8 mouse cellular contexts compared by ENCODE assay signal in the genomic region with DNA sequence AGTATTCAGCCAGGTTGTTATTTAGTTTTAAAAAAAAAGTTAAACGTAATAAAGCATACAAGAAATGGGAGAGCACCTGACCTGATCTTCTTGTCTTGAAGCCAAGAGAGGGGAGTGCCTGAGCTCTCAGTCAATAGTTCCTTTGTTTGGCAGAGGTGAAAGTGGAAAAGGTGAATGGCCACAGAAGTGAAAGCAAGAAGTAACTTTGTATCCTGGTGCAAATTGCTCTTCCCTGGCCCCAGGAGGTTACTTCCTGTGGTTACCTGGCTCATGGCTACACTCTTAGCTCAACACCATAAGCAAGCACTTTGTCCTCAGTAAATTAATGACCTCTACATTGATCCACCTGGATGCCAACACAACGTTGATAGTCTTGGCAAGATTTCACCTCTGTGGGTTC. TPM values are rescaled to one million over a fixed set of nuclear protein-coding genes. Genes with fewer than 3 reads are reported as not detected.
DNase-seq lines count a peak whose midpoint lies in the region; ATAC-seq and TF ChIP-seq lines count a peak whose summit lies in the region.

A gene (minus strand): TSS at position 199 of the 400 bp plus-strand sequence.

- no peak for TF ChIP-seq POLR2A in thymus, adult 2 months (IDR thresholded peaks at IDR 0.05; ENCODE audit: control insufficient read depth, extremely low read depth, insufficient read depth, low read length, poor library complexity)

- no peak for TF ChIP-seq CTCF in thymus, adult 2 months (IDR thresholded peaks at IDR 0.05; ENCODE audit: borderline replicate concordance, control insufficient read depth, extremely low read depth, insufficient read depth, low read length, poor library complexity)
- TF ChIP-seq CTCF in forebrain, postnatal 0 days (IDR thresholded peaks at IDR 0.05; ENCODE audit: low read depth): no peak

- no peak for ATAC-seq in forebrain, postnatal 0 days
- no peak for ATAC-seq in limb, embryonic 13.5 days (ENCODE audit: low FRiP score, low read depth)
- ATAC-seq in neural tube, embryonic 14.5 days (ENCODE audit: low read depth): no peak

- no peaks in the 10 kb centered on the region for H3K36me3 ChIP-seq in thymus, adult 2 months (ENCODE audit: control insufficient read depth, insufficient read depth, low read length)
- no peaks in the 10 kb centered on the region for H3K36me3 ChIP-seq in forebrain, postnatal 0 days (ENCODE audit: insufficient read depth)
- no peaks in the 10 kb centered on the region for H3K36me3 ChIP-seq in limb, embryonic 13.5 days
- no peaks in the 10 kb centered on the region for H3K36me3 ChIP-seq in neural tube, embryonic 14.5 days (ENCODE audit: control insufficient read depth, insufficient read depth, low read length)

- H3K9ac ChIP-seq in forebrain, postnatal 0 days: peak within 1 kb of the TSS; percentile 35; the same call in 1 of the 2 replicates
- H3K9ac ChIP-seq in limb, embryonic 13.5 days: peak within 1 kb of the TSS; percentile 57
- no peak within 1 kb of the TSS for H3K9ac ChIP-seq in neural tube, embryonic 14.5 days (replicated peaks; ENCODE audit: low read depth, low read length)

- H3K4me1 ChIP-seq in thymus, adult 2 months (replicated peaks; ENCODE audit: control insufficient read depth, insufficient read depth, low read length): peaks cover 2% of the 10 kb centered on the region; the same call in 1 of the 2 replicates
- no peaks in the 10 kb centered on the region for H3K4me1 ChIP-seq in forebrain, postnatal 0 days (ENCODE audit: insufficient read depth)
- peaks cover 10% of the 10 kb centered on the region for H3K4me1 ChIP-seq in limb, embryonic 13.5 days
- H3K4me1 ChIP-seq in neural tube, embryonic 14.5 days (ENCODE audit: control insufficient read depth, insufficient read depth, low read length): no peaks in the 10 kb centered on the region

- DNase-seq in thymus, adult 2 months: no peak
- DNase-seq in thymus, postnatal 36 days: no peak
- DNase-seq in forebrain, postnatal 0 days: no peak
- DNase-seq in cerebellum, postnatal 36 days: no peak
- DNase-seq in right cerebral cortex, postnatal 25 days: no peak
- no peak for DNase-seq in adrenal gland, postnatal 36 days

- peak within 1 kb of the TSS; percentile 38 for H3K4me3 ChIP-seq in thymus, adult 2 months (ENCODE audit: control insufficient read depth, insufficient read depth, low read length)
- peak within 1 kb of the TSS; percentile 35 for H3K4me3 ChIP-seq in forebrain, postnatal 0 days (ENCODE audit: low read depth, low read length)
- peak within 1 kb of the TSS; percentile 40 for H3K4me3 ChIP-seq in limb, embryonic 13.5 days
- peak within 1 kb of the TSS; percentile 26; the same call in 1 of the 2 replicates for H3K4me3 ChIP-seq in neural tube, embryonic 14.5 days (ENCODE audit: low read depth, low read length)

- WGBS in thymus, adult 2 months: 67% methylated on average over 2 of the region's 2 CpGs
- 57% methylated on average over 2 of the region's 2 CpGs for WGBS in forebrain, postnatal 0 days
- WGBS in limb, embryonic 13.5 days: 59% methylated on average over 2 of the region's 2 CpGs
- 79% methylated on average over 2 of the region's 2 CpGs for WGBS in neural tube, embryonic 14.5 days

- H3K9me3 ChIP-seq in forebrain, postnatal 0 days (ENCODE audit: low read length): no peaks in the 10 kb centered on the region
- H3K9me3 ChIP-seq in limb, embryonic 13.5 days: no peaks in the 10 kb centered on the region
- no peaks in the 10 kb centered on the region for H3K9me3 ChIP-seq in neural tube, embryonic 14.5 days (ENCODE audit: control insufficient read depth, low read length)

- H3K4me2 ChIP-seq in forebrain, postnatal 0 days (ENCODE audit: low read depth): peak within 1 kb of the TSS; percentile 54
- H3K4me2 ChIP-seq in limb, embryonic 13.5 days (replicated peaks): peak within 1 kb of the TSS; percentile 64
- H3K4me2 ChIP-seq in neural tube, embryonic 14.5 days (ENCODE audit: low read depth, low read length): peak within 1 kb of the TSS; percentile 46

- H3K27ac ChIP-seq in thymus, adult 2 months (ENCODE audit: control insufficient read depth, insufficient read depth, low read length): peak within 1 kb of the TSS; percentile 15; the same call in 1 of the 2 replicates
- peak within 1 kb of the TSS; percentile 5; the same call in 1 of the 2 replicates for H3K27ac ChIP-seq in forebrain, postnatal 0 days (ENCODE audit: low read depth, low read length)
- H3K27ac ChIP-seq in limb, embryonic 13.5 days: peak within 1 kb of the TSS; percentile 52; the same call in 1 of the 2 replicates
- no peak within 1 kb of the TSS for H3K27ac ChIP-seq in neural tube, embryonic 14.5 days (ENCODE audit: low read depth, low read length)

- no peaks in the 10 kb centered on the region for H3K27me3 ChIP-seq in thymus, adult 2 months (ENCODE audit: control insufficient read depth, insufficient read depth, low read length)
- H3K27me3 ChIP-seq in forebrain, postnatal 0 days (ENCODE audit: insufficient read depth, low read length): no peaks in the 10 kb centered on the region
- no peaks in the 10 kb centered on the region for H3K27me3 ChIP-seq in limb, embryonic 13.5 days
- H3K27me3 ChIP-seq in neural tube, embryonic 14.5 days (ENCODE audit: control insufficient read depth, insufficient read depth, low read length): no peaks in the 10 kb centered on the region

RNA-seq across cellular contexts. Expression of the gene that starts here (rescaled TPM):
- polyA plus RNA-seq in thymus, adult 2 months (2012; rRNA removed): 2.0 and 2.4 TPM in 2 replicates
- total RNA-seq in forebrain, postnatal 0 days (2014; rRNA removed): 0.95 and 1.3 TPM in 2 replicates
- polyA plus RNA-seq in forebrain, postnatal 0 days (2015; fragmentation: Nextera tagmentation; extraction: Ambion mirVana): 1.1 and 1.3 TPM in 2 replicates
- 0.66 and 1.4 TPM in 2 replicates for polyA plus RNA-seq in limb, embryonic 13.5 days (2015; fragmentation: Nextera tagmentation; extraction: Ambion mirVana)
- 0.75 and 0.89 TPM in 2 replicates for polyA plus RNA-seq in neural tube, embryonic 14.5 days (2014; fragmentation: Nextera tagmentation; extraction: Ambion mirVana)
- total RNA-seq in adrenal gland, postnatal 36 days (2021): 1 to 10 TPM; 4.8 to 7.2 TPM
